Mouse (Mus musculus) E14TG2a.4 (cell line): Measurements from ENCODE around the gene Anapc16.

Experiments used
- CTCF ChIP-seq: conservative IDR thresholded peaks from 2 replicates; pipeline ENCODE4 v1.5.1; 2014; ENCODE audit warnings: low read length
- POU5F1 ChIP-seq: IDR thresholded peaks from 2 replicates; pipeline ENCODE4 v1.6.1; 2014; ENCODE audit warnings: low read length, borderline replicate concordance

DNA sequence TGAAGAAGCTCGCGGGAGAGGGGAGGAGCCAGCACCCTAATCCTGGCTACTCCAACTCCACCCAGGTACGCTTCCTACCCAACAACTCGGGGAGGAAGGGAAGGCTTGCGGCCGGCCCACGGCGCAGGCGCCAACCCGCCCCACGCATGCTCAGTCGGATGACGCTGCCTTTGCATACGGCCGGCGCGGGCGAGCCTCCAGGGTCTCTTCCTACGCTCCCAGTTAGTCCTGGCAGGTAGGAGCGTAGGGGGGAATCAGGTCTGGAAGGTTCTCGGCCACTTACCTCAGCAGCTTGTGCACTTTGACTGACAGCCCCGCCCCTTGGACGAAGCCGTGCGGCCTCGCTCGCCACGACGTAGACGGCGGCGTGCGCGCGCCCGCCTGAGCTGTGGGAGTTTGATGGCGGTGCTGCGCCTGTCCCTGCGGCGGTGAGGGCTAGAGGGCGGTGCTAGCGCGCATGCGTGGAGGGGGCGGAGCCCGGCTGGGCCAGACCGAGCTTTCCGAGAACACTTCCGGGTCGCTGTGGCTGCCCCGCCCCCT is at the start of gene Anapc16, which contains the start of gene Ascc1:
- no peak for TF ChIP-seq CTCF
- no peak for TF ChIP-seq POU5F1
